Mouse (Mus musculus): ENCODE results near the gene Shb.

Gene Shb

GRCm38 (mm10) chr4:45527562-45528354 lies 4.5 kb downstream of the Shb start:
- DNase-seq (ENCODE audit: low spot score in 2 of 2) = no peak

DNA sequence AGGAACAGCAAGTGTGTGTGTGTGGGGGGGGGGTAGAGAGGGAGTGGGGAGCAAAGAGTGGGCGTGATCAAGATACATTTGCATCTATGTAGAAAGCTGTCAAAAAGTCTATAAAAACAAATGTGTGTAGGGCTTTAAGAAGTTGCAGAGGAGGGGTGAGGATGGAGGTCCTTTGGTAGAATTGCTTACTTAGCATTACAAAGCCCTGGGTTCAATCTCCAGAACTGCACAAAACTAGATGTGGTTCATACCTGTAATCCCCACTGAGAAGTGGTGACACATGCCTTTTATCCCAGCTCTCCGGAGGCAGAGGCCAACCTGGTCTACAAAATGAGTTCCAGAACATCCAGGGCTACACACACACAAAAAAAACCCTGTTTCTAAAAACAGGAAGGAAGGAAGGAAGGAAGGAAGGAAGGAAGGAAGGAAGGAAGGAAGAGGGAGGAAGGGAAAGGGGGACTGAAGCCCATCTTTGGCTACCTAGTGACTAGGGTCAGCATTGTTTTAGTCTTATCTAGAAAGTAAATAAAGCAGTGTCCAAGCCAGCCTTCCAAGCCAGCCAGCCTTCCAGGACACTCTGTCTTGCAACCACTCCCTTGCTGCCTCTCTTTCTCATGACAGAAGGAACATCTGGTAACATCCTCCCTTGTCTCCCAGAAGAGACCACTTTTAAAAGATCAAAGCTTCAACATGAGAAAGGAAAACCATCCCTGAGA lies 5.3 kb downstream of the Shb start:
- DNase-seq (ENCODE audit: low spot score in 2 of 2) = no peak

GRCm38 (mm10) chr4:45526175-45526574 lies 6.1 kb downstream of the Shb start:
- no peak for DNase-seq (ENCODE audit: low spot score in 2 of 2)

DNA sequence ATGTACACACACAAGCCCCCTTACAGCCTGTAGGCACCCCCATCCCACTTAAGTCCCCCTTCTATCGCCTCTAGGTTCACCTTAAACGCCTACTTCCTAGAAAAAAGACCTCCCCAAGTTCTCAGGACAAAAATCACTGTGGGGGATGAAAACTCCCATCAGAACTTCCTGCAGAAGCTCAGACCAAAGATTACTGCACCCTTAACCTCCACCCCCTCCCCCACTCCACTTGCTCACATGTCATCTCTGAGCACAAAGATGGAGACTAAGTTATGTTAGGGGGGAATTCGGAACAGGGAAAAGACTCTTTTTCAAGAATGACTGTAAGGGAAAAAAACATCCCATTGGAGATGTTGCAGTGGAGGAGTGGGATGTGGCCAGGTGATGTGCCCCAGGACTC lies 6.7 kb downstream of the Shb start:
- DNase-seq (ENCODE audit: low spot score in 2 of 2) = no peak

DNA sequence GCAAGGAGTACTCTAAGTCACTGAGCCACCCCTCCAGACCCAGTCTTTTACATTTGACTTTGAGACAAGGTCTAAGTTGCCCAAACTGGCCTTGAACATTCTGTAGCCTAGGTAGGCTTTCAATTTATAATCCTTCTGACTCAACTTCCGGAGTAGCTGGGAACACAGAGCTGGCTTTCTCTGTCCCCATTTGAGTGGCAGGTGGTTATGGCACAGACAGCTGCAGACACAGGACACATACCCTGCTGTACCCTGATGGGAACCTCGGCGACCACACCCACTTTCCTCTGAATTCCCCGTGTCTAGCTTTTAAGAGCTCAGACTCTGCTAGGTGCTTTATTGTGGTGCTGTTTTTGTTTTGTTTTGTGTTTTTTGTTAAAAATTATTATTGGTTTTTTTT lies 7.7 kb downstream of the Shb start:
- no peak for DNase-seq (ENCODE audit: low spot score in 2 of 2)

- DNase-seq (ENCODE audit: low spot score in 2 of 2) = no peak
These were observed 8.9 kb downstream of the Shb start for GRCm38 (mm10) chr4:45523360-45523759.

- no peak for DNase-seq (ENCODE audit: low spot score in 2 of 2)
These were observed 9.3 kb downstream of the Shb start for GRCm38 (mm10) chr4:45522956-45523355.

DNA sequence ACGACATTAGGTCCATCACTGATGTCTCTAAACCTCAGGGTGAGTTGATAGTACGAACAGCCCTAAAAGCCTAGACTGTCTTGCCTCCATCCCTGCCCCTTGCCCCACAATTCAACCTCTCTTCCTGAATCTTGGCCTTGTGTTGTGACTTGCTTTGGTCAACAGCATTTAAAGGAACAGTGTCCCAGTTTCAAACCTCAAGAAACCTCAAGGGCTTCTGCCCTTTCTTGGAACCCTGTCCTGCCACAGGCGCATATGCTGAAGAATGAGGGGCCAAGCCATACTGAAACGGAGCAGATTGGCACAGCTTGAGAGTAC lies 9.7 kb downstream of the Shb start:
- no peak for DNase-seq (ENCODE audit: low spot score in 2 of 2)

- DNase-seq (ENCODE audit: low spot score in 2 of 2) = no peak
These were observed 10.3 kb downstream of the Shb start for GRCm38 (mm10) chr4:45521705-45522582.

- DNase-seq (ENCODE audit: low spot score in 2 of 2) = no peak
These were observed 11.9 kb downstream of the Shb start for GRCm38 (mm10) chr4:45520375-45520774.

DNA sequence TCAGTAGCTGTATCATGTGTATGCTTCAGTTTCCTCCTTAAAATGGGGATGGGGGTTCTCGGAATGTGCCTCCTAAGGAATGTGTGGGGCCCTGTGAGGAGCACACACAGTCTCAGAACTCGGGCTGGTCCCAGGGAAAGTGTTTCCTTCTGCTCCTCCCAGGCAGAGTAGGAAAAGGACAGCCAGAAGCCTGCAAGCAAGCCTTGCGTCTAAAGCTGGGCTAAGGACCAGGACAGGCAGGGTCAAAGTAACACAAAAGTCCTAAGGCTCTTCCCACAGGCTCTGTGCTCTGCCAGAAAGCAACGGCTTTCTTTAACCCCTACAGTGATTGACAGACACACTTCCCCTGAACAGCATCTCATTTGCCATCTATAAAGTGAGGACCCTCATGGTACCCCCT lies 14.9 kb downstream of the Shb start:
- DNase-seq (ENCODE audit: low spot score in 2 of 2) = no peak

DNA sequence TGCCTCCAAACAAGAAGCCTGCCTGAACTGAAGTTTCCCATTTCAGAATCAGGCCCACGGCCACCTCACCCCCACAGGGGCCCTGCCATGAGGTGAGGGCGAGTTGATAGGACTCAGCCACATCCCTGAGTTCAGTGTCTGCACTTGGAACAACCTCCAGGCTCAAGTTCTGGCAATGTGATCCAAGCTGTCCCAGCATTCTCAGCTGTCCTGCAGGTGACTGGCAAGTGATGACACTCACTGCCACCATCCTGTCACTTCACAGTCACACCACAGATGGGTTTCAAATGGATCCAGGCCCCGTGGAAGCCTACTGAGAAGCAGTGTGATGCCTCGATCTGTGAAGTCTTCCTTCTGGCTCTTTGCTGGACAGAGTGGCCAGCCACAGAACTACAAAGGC lies 16.4 kb downstream of the Shb start:
- DNase-seq (ENCODE audit: low spot score in 2 of 2) = no peak

- no peak for DNase-seq (ENCODE audit: low spot score in 2 of 2)
These were observed 17.9 kb downstream of the Shb start for GRCm38 (mm10) chr4:45514406-45514805.

DNA sequence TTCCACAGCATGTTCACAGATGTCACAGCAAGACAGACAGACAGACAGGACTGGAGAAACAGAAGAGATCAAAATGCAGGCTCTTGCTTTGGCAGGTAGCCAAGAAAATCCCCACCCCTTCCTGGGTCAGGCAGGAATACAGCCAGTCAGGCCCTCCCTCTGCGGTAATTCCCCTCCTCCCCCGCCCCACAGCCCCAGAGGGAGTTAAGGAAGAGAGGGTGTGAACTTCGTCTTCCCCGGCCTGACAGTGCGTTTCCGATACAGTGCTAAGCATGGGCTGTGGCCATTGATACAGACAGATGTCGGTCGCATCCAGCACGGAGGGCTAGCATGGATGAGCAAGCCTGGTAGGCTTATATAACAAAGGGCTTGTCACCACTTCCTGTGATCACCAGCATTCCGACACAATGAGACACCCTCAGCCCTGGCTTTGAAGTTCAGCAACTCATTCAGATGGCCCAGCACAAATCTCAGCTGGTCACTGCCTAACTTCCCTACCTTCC lies 18.4 kb downstream of the Shb start:
- DNase-seq (ENCODE audit: low spot score in 2 of 2) = no peak

- DNase-seq (ENCODE audit: low spot score in 2 of 2) = no peak
These were observed 18.9 kb downstream of the Shb start for GRCm38 (mm10) chr4:45513340-45513739.

GRCm38 (mm10) chr4:45510163-45510562 lies 22.1 kb downstream of the Shb start:
- no peak for DNase-seq (ENCODE audit: low spot score in 2 of 2)

- DNase-seq (ENCODE audit: low spot score in 2 of 2) = no peak
These were observed 22.9 kb downstream of the Shb start for GRCm38 (mm10) chr4:45509416-45509815.

GRCm38 (mm10) chr4:45508469-45508868 lies 23.8 kb downstream of the Shb start:
- DNase-seq (ENCODE audit: low spot score in 2 of 2) = no peak

- no peak for DNase-seq (ENCODE audit: low spot score in 2 of 2)
These were observed 24.8 kb downstream of the Shb start for GRCm38 (mm10) chr4:45507476-45507875.

GRCm38 (mm10) chr4:45507039-45507438 lies 25.2 kb downstream of the Shb start:
- no peak for DNase-seq (ENCODE audit: low spot score in 2 of 2)

- DNase-seq (ENCODE audit: low spot score in 2 of 2) = no peak
These were observed 25.7 kb downstream of the Shb start for GRCm38 (mm10) chr4:45506613-45507012.

DNA sequence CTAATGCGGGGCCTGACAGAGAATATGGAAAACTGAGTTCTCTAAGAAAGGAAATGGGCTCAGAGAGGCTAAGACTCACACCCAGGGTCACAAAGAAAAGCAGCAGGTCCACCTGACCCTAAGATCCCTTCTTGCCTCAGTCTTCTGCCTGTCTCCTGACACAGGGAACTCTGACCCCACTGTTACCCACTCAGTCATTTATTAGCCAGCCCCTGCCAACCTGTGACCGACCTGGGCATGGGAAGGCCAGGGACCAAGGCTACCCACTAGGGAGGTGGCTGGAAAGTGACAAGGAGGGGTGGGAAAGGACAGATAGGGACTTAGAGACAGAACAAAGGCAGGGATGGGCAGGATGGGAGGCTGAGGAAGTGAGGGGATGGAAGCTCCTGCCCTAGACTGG lies 26.6 kb downstream of the Shb start:
- no peak for DNase-seq (ENCODE audit: low spot score in 2 of 2)
